Mouse (Mus musculus) natural killer cell, adult 2 months (primary cell): ENCODE data around the gene Sipa1l3.
A peak's percentile ranks its signal among the peaks of the same experiment; 100 is the strongest.

Source experiments
- DNase-seq, 2 experiments: peaks; one replicate each; pipeline ENCODE4 v3.0.0; 2022; ENCODE audit warnings: low spot score in 2 of 2

Sipa1l3 gene

DNA sequence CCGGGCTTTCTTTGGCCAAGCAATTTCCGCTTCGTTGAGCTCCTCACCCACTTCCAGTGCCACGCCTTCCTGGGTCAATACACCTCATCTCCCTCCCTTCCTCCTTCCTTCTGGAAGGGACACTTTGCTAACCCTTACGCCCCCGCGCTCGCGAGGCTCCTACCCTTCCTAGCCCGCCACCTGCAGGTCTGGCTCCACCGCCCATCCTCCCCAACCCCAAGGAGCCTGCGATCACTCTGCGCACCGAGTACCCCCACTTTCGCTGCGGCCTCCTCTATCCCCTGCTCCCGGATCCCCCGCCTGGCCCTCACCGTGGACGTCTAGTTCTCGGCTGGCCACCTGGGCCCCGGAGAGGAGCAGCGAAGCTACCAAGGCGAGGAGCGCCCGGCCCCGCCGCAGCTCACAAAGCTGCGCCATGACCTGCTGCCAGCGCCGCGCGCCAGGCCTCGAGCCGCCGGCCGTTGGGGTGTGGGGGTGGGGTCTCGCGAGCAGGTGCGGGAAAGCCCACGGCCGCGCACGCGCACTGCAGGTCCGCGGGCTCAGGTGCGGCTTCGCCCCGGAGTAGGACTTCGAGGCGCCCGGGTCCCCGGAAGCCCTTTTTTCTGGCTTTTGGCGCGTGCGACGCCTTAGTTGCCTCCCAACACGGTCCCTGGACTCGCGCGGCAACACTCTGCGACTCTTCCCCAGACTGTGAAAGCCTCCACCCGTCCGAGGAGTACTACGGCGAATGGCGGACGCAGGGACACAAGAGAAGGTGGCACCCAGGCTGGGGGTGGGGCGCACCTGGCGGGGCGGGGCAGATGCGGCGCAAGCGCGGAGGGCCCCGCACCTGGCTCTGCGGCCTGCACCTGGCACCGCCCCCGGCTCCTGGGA, 237.0 kb downstream of the Sipa1l3 start, which contains the start of gene Spint2:
TSS of gene Spint2 (minus strand) at position 712 of the 873 bp plus-strand sequence.
- peak; percentile 47 to 75 for DNase-seq

DNA sequence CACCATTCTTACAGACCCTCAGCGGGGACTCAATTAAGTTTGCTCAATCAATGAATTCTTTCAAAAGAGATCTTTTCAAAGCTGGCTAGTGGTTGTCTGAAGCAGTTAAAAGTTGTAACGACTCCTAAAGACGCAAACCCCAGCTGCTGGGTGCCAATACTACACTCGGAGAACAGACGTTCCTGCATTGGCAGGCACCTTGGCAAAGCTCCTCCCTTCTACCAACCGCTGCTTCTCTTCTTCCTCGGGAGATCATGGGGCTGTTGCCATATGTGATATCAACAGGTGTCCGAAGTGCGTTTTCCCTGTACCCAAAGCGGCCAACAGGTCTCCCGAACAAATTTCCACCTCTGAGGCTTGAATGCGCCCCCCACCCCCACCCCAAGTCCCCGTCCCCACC, 237.6 kb downstream of the Sipa1l3 start:
- no peak for DNase-seq

DNA sequence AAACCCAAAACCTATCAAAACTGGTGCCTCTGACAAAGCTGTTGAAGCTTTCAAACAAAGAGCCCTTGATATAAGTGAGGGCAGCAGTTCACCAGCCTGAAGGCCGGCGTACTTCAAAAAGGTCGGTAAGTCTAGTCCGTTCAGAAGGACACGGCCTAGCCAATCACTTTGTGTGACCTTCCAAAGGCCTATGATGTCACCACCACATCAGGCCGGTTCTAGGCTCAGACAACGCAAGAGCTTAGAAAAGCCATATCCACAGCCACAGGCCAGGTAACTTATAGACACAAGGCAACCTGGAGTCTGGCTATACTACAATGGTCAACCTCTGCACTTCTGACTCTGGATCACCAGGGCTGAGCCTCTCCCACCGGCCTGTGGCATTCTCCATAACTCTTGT, 238.5 kb downstream of the Sipa1l3 start:
- DNase-seq: no peak

DNA sequence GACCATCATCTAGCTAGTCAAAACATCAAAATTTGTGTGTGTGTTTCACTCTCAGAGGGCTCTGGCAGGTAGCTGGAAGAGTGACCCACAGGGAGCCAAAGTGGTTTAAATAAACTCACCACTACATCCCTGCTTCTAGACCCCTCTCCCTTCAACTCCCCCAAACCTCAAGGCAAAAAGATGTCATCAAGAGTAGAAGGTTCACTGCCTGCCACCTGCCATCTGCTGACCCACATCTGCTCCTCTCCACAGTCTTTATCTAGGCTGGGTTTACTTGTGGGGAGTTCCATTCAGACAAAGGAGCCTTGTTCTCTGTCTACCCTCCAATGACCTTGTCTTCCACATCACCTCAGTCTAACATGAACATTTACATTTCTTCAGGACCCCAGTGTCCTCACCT, 239.2 kb downstream of the Sipa1l3 start:
- DNase-seq: no peak

DNA sequence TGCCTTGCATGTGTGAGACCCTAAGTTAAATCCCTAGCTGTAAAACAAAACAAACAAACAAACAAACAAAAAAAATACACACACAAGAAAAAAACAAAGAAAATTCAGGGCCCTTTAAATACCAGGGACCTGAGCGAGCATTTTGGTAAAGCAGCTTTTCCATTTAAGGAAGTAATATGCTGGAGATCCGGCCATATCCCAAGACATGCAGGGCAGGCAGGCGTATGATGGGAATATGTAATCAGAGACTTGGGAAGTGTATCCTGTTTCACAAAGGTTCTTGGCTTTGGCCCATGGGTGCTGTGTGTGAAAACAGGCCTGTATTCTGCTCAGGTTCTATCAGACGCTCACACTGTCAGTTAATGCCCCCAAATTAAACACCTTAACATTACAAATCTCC, 240.9 kb downstream of the Sipa1l3 start:
- DNase-seq: no peak

DNA sequence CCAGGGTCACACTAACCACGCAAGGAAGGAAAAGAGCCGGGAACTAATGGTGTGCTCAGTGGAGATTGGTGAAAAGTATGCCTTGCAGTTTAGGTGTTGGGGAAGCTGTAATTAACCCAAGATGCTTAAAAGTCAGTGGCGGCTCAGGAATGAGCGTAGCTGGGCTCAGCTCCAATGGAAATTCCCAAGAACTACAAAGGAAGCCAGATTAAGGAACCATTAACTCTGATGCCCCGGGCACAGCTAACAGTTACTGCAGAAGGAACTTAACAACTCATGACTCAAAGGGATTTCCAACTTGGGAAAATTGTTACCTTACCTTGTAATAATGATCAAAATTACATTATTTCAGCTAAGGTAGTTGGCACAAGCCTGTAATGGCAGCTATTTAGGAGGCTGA, 241.7 kb downstream of the Sipa1l3 start:
- no peak for DNase-seq

DNA sequence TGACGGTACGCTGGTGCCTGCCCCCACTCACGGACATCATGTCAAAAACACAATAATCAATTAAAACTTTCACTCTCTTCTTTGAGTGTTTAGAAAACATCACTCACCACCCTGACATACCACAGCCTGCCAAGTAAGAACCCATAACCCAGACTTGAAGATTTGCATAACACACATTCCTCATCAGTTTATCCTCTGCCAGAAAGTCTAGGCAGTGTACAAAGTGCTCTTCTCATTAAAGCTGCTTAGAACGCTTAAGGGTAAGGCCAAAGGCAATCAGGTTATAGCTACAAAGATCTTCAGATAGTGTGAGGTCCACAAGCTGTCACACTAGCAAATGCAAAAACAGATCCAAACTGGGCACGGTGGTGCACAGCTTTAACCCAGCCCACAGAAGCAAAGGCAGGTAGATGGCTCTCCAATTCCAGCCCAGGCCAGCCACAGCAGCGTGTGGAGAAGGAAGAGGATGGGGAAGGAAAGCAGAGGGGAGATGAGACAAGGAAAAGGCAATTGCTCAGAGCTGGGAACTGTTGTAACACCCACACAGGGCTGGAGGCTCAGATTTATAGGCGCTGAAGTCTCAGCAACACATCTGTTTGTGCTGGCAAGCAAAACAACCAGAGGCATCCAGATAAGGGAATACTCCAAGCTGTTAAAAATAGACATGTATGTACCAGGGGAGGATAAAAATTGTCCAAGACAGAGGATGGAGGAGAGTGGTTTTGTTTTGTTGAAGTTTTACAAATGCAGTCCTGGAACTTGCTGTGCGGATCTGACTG, 246.6 kb downstream of the Sipa1l3 start:
- no peak for DNase-seq

DNA sequence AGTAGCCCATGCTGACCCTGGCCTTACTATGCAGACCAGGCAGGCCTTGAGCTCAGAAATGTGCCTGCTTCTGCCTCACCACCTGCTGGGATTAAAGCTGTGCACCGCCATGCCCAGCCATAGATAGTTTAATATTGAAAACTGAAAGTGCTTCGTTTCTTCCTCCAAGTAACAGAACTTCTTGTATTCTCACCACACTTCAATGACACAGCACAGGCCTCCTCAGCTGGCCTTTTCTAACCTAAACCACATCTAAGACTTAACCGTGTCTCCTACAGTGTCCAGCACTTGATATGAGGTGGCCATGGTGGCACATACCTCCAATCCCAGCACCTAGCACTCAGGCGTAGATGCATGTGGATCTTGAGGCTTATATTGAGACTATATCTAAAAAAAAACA, 248.0 kb downstream of the Sipa1l3 start:
- no peak for DNase-seq
